Mouse (Mus musculus) cerebellum, postnatal 4 days (tissue): ENCODE data around the gene Slc17a2.
"Not testable (repeated sequence)": the region's sequence is repeated elsewhere in the genome, so short reads cannot be mapped to it uniquely, and the experiment has no call there.

Source experiments
- DNase-seq, 2 experiments: peaks; one replicate each; pipeline ENCODE4 v3.0.0; 2022; ENCODE audit warnings: low spot score in 2 of 2, mixed read lengths in 1 of 2

Gene Slc17a2

DNA sequence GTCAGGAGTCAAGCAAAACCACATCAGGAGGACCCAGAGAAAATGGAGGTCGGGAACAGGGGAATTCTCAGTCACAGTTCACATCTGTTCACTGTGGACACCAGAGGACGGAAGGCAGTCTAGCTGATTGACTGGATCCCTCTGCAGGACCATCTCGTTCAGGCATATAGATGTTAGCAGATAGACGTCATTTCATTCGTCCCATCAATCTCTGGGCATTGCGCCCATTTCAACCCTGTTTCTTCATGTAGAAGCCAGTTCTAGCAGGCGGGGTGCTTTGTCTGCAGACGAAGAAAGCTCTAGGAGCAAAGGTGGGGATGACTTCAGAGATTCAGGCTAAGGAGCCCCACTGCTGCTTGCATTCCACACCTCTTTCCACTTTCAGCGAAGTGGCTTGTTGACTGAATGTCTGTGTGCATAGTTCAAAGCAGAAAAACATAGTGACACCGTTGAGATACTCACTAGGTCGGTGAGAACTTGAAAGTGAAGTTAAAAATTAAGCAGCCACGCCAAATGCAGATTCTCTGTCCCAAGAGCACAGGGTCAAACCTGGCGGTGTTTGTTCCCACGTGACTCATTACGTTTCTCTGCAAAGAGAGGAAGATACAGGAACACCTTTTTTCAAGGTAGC is at the start of gene Slc17a2:
Gene Slc17a2 (plus strand): TSS at position 572 of the 631 bp plus-strand sequence.
- DNase-seq = no peak

DNA sequence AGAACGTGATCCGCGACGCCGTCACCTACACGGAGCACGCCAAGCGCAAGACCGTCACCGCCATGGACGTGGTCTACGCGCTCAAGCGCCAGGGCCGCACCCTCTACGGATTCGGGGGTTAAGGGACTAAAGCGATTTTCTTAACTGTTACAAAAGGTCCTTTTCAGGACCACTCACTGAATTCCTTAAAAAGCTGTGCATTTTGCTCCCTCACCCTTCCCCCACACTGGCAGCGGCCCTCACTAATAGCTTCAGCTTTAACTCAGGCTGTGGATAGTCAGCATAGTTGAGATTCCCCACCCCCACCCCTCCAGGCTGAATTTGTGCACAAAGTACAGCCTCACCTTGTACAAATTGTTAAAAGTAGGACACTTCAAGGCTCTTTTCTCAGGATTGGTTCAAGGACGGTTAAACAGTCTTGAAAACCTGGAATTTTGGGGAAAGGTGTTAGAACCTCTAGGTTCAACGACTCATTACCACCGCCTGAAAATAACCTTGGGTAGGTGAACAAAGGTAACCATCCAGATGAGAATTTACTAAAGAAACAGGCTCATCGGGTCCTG is 49.5 kb upstream of the Slc17a2 start:
- no peak for DNase-seq

DNA sequence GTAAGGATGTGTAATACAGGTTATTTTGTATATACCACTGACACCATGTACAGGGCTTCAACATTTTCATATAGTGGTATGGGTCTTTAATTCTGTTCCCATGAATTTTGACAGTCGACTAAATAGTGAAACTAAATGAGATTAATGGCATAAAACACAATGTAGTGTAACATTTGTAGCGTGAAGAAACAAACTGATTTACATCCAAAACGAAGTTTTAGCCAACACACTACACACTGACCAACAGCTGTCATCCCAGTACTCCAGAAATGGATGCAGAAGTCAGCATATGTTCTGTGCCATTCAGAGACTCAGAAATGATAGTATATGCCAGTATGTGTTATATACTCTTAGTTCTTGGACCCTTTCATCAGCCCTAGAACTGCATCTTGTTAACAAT is 48.9 kb upstream of the Slc17a2 start:
- DNase-seq = no peak

DNA sequence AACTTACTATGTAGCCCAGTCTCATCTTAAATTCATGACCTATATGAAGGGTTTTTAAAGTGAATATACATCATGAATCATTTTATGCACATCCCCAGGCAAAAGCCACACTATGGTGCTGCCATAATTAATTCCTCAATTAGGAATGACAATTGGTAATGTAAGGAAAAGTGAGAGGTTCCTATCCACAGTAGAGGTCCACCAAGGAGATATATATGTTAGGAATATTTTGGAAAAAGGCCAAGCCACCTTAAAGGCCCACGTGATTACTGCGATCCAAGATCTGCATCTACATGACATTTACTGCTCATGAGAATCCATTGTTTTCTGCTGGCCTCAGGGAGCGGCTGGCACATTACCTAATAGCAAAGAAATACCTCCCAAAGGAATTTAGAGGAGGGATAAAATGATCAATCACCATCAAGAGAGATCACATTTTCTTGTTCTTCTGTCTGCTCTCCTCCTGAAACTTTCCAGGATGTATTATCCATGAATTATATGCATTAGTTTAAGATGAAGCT is 47.5 kb upstream of the Slc17a2 start:
- DNase-seq = no peak

DNA sequence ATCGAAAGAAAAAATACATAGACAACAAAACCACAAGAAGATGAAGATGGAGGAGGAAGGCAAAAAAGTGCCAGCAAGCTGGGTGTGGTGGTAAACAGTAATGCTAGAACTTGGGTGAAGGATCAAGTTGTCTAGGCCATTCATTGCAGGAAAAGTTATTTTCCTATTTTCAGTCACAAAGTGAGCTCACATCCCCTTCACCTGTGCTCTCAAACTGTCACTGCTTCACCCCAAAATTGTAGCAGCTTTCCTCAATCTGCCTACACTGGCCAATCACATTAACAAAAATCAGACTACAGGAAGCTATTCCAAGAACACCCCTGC is 46.9 kb upstream of the Slc17a2 start:
- no peak for DNase-seq

DNA sequence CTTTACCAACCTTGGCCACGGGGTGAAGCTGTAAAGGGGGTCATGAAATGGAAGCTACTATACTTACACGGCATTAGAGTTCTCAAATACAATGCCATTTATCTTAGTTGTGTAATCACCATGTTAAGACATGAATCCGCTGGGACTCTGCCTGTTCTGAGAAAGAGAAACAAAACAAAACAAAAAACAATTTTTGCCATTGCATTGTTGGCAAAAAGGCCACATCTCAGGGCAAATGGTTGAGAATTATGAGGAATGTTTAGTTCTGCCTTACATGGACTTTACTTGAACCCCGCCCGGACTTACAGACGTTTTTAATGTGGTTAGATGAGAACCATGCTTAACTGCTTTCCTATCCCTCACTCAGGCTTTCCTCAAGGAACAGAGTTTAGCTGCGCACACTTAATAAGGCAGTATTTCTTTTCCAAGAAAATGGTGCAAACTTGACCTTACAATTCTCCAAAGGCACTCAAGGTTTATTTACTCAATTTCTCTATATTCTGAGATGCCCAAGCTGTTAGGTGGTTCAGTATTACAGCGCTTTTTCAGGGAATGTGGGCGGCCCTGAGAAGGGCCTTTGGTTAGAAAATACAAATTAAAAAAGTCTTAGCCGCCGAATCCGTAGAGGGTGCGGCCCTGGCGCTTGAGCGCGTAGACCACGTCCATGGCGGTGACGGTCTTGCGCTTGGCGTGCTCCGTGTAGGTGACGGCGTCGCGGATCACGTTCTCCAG is 46.4 kb upstream of the Slc17a2 start:
- no peak for DNase-seq

DNA sequence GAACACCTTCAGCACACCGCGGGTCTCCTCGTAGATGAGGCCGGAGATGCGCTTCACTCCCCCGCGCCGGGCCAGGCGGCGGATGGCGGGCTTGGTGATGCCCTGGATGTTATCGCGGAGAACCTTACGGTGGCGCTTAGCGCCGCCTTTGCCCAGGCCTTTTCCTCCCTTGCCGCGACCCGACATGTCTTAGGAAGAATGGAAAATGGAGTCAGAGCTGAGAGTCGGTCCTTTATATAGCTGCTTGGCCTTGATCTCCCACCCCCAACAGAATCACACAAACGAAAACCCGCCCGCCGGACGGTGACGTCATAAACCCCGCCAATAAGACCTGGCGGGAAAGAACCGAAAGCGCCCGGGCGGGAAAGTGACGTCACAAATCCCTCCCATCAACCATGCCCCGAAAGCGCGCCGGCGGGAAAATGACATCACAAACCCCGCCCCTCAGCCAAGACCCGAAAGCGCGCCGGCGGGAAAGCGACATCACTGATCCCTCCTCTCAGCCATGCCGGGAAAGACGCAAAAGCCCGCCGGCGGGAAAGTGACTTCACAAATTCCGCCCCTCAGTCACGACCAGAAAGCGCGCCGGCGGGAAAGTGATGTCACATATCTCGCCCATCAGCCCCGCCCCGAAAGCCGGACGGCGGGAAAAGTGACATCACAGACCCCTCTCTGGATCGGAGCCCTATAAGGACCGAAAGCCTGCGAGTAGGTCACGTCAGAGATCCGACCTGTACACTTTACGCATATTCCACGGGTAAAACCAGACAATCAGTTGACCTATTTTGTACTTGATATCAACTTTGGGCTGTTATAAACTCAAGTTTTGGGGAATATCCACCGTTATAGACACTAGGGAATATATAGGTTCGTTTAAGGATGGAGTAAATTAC is 45.6 kb upstream of the Slc17a2 start, which contains the start of gene Hist1h4a:
Gene Hist1h4a (minus strand): TSS at position 259 of the 893 bp plus-strand sequence.
- peak; percentile 95 to 98 for DNase-seq

DNA sequence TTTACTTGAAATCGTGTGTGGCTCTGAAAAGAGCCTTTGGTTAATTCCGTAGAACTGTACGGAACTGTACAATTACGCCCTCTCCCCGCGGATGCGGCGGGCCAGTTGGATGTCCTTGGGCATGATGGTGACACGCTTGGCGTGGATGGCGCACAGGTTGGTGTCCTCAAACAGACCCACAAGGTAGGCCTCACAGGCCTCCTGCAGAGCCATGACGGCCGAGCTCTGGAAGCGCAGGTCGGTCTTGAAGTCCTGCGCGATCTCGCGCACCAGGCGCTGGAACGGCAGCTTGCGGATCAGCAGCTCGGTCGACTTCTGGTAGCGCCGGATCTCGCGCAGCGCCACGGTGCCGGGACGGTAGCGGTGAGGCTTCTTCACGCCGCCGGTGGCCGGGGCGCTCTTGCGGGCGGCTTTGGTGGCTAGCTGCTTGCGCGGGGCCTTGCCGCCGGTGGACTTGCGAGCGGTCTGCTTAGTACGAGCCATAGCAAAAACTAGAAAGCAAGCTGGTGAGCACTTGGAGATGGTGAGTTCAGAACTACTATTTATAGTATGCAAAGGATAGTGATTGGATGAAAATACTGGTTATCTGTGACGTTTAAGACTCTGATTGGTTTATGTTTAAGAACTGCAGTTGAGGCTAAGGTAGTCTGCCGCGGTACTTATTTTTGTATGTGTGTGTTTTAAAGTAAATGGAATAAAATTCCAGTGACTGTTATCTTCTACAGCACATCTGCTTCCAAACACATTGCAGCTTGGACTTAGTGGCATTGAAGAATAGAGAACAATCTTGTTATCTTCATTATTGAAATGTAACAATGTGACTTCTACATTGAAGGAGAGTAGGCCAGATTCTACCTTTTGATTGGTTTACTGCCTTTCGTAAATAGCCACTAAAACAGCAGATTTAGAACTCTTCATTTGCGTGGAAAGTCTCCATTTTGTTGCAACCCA is 44.6 kb upstream of the Slc17a2 start, which contains the start of gene Hist1h3a:
Gene Hist1h3a (minus strand): TSS at position 516 of the 951 bp plus-strand sequence.
- not testable (repeated sequence) for DNase-seq

DNA sequence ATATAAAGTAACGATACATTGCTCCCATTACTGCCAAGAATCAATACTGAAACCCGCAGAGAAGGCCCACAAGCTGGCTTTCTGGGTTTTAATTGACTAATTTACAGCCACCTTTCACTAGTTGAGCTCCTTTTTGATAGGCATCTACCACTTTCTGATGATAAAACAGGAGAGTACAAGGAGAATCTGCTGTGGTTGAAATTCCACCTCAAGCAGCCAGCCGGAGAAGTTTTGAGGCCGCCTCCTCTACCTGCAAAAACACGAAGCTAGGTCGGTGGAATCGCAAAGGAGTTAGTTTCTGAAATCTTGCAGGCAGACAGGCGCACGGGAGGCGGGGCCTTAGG is 43.6 kb upstream of the Slc17a2 start:
- no peak for DNase-seq

DNA sequence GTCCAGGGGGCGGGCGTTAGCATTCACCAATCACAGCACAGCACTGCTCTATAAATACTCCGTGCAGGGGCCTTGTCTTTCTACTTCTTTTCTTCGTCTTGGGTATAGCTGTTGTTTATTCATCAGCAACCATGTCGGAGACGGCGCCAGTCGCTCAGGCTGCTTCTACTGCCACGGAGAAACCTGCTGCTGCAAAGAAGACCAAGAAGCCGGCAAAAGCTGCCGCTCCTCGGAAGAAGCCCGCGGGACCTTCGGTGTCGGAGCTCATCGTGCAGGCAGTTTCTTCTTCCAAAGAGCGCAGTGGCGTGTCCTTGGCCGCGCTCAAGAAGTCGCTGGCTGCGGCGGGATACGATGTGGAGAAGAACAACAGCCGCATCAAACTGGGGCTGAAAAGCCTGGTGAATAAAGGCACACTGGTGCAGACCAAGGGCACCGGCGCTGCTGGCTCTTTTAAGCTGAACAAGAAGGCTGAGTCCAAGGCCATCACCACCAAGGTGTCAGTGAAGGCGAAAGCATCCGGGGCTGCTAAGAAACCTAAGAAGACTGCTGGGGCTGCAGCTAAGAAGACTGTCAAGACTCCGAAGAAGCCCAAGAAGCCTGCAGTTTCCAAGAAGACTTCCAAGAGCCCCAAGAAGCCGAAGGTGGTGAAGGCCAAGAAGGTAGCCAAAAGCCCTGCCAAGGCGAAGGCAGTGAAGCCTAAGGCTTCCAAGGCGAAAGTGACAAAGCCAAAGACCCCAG is 43.0 kb upstream of the Slc17a2 start, which contains the start of gene Hist1h1a:
Gene Hist1h1a (plus strand): TSS at position 81 of the 738 bp plus-strand sequence.
- peak; percentile 61 to 76 for DNase-seq

DNA sequence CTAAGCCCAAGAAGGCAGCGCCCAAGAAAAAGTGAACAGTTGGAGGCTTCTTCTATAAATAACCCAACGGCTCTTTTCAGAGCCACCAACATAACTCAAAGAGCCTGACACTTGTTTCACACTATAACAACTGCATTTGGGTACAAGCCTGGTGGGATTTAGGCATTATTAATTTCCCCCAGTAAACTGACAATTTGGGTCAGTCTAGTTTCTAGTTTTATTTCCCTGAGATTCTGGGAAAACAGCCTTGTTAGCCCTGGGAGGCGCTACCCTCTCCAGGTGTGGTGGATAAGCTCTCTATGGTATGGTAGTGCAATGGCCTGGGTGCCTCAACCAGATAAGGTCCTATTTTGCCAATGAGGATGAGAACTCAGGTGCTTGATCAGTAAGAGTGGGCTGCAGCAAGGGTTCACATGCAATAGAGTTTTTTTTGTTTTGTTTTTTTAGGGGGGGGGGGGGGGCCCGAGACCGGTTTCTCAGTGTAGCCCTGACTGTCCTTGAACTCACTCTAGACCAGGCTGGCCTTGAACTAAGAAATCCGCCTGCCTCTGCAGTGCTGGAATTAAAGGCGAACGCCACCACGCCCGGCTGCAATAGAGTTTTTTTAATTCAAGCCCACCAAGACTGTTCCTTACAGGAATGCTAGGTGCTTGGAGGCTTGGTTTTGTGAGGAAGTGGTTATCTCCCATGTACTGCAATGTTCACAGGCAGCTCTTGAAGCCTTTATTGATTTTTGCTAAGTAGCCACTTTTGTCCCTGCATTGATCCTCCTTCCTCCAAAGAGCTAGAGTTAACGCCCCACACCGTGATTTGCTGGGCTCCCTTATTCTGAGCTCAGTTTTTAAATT is 42.2 kb upstream of the Slc17a2 start:
- DNase-seq = no peak

DNA sequence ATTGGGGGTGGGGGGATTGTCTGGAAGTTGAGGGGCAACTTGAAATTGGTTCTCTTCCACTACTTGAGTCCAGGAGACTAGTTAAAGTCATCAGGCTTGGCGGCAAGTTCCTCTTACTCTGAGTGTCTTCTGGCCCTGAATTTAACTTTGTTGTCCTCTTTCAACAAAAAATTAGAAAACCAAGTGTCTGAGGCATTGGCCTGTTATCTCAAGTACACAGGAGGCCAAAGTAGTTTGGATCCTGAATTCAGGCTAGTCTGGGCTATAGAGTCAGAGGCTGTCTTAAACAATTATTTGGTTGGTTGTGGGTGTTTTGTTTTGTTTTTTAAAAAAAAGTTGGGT is 41.6 kb upstream of the Slc17a2 start:
- DNase-seq = no peak

DNA sequence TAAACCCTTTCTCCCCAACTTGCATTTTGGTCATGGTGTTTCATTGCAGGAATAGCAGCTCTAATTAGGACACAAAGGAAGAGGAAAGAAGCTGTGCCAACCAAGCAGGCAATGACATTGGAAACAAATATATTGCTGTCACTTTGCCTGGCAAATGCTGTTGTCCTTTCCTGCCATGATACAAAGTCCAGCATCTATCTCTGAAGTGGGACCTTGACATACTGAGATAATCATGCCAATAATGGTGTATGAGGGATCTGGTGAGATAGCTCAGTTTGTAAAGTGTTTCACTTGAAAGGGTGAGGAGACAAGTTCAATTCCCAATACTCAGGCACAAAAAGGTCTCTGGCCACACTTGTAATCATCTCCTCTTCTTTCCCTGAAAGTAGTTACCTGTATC is 40.0 kb upstream of the Slc17a2 start:
- no peak for DNase-seq

DNA sequence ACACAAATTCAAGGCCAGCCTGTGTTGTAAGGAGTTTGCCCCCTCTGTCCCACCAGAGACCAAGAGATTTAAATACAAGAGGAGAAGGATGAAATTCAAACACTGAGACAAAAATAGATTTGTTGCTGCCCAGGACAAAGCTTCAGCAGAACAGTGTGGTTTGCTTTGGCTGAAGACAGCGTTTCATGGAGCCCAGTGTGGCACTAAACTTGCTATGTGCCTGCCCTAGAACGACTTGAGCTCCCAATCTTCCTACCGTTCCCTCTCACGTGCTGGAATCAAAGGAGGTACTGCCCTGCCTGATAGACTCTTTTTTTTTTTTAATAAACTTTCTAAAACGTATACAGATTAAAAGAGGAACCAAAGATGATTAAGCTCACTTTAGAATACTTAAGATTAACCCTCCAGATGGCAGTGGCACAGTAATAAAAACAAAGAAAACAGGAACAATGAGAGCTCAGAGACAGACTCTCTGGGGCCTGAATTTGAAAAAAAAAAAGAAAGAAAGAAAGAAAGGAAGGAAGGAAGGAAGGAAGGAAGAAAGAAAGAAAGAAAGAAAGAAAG is 37.9 kb upstream of the Slc17a2 start:
- no peak for DNase-seq

DNA sequence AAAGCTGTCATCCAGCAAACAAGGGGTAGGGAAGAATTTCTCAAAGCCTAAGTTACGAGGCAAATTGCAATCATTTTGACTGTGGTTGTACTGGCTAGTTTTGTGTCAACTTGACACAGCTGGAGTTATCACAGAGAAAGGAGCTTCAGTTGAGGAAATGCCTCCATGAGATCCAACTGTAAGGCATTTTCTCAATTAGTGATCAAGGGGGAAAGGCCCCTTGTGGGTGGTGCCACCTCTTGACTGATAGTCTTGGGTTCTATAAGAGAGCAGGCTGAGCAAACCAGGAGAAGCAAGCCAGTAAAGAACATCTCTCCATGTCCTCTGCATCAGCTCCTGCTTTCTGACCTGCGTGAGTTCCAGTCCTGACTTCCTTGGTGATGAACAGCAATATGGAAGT is 37.2 kb upstream of the Slc17a2 start, which contains the start of gene Trim38:
Gene Trim38 (plus strand): TSS at position 301 of the 400 bp plus-strand sequence.
- not testable (repeated sequence) for DNase-seq

DNA sequence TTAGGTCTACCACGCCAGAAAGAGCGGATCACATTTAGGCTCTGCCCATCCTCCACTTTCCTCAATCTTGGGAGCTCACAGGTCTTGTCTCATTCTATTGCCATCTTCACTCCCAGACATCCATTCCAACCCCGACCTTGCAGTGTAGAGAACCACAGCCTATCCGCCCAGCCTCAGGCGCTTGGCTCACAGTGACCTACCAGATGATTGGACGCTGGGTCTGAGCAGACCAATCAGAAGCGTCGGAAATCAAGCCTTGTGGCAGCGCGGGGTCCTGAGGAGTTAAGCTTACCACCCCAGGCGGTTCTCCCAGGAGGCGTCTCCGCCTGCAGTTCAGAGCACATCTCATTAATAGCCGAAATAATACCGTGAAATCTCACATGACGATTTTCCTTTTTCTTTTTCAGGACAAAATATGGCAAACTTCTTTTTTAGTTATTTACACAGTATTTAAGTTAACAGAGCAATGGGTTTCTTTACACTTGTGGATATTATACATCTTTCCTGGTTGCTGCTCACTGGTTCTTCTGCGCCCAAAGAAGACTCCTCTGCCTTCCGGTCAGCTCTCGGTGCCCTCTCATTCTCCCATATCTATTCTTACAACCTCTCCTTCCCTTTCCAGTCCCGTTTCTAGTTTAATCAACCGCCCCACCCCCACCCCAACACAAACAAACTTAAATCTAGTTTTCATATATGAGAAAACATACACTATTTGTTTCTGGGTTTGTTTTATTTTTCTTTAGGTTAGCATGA is 34.1 kb upstream of the Slc17a2 start:
- peak in 1 of 2 experiments; percentile 9 for DNase-seq

DNA sequence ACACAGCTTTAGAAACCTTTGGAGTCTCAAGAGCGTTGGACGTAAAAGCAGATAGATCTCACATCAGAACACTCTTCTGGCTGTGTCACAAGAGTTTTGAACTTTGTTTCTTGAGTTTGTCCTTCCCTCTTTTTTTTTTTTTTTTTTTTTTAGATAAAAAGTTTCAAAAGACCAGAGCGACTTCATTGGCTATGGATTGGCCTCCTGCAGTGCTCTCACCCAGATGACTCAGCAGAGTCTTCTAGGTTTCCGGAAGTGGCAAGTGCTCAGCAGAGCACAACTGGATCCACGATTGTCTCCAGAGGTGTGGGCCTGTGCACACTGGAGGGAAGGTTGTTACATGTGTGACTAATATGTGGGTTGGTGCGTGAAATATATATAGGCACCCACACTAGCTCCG is 28.5 kb upstream of the Slc17a2 start:
- no peak for DNase-seq

DNA sequence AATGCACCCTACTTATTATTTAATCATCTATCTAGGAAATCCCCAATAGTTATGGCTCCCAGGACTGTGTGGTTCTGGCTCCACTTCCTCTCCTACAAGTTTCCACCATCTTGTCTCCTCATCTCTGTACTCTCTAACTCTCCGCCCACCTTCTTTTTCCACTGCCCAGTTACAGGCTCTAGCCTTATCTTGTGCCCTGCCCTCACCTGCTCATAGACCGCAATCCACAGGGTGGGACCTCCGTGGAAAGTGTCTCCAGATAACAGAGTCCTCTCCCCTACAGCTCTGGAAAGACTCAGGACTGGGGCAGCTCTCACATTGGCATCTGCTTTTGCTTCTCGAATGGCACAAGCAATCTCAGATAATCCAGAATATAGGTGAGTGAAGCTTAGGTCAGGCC is 27.8 kb upstream of the Slc17a2 start:
- DNase-seq = no peak
